Mouse (Mus musculus): ENCODE measurements around the gene Mad2l2.

GRCm38 (mm10) chr4:148112519-148112918, 17.7 kb upstream of the Mad2l2 start:
- no peak for TF ChIP-seq CTCF (IDR thresholded peaks at IDR 0.05; ENCODE audit: control insufficient read depth, insufficient read depth, insufficient read length)
- no peak for TF ChIP-seq MYOD1 (IDR thresholded peaks at IDR 0.05; ENCODE audit: control insufficient read depth, insufficient read length, low read depth)
- TF ChIP-seq USF1 (IDR thresholded peaks at IDR 0.05; ENCODE audit: low read depth) = no peak
